Mouse (Mus musculus) spleen, postnatal 10 days (tissue): ENCODE measurements around the gene Ciita.

ENCODE experiments used
- DNase-seq, 2 experiments: peaks; one replicate each; pipeline ENCODE4 v3.0.0; 2021 to 2022; ENCODE audit warnings: low spot score in 2 of 2

Ciita gene

DNA sequence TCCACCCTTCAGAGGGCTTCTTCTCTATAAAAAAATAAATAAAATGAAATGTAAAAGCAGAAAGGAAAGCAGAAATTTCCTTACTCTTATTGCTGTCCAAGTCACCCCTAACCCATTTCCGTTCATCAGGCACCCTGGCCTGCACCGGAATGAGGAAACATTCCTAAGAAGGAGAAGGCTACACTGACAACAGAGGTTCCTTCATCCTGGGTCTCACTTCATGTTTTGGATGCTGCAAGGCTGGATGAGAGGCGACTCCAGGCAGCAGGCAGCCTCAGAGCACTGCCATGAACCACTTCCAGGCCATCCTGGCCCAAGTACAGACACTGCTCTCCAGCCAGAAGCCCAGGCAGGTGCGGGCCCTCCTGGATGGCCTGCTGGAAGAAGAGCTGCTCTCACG, at the start of gene Ciita:
Gene Ciita, plus strand, starts transcription at position 203 of the 400 bp plus-strand sequence.
- DNase-seq = no peak

DNA sequence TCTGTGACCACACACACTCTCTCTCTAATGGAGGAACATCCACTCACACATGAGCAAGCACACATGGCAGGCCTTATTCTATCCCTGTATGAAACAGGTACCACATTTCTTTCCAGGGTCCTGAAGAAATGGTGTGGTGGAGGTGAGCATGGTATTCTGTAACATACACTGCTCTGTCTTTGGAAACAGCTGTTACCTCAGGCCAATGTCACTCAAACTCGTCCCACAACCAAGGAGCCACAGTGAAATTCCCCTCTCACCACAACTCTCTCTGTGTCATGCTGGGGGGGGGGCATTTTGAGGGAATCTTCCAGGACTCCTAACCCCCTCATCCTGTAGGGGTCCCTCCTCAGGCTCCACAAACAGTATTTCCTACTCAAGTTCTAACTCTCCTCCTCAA, 47.9 kb upstream of the Ciita start:
- DNase-seq = no peak

GRCm38 (mm10) chr16:10432387-10432786, 47.5 kb upstream of the Ciita start:
- no peak for DNase-seq

- no peak for DNase-seq
Observed at GRCm38 (mm10) chr16:10433344-10433743, 46.5 kb upstream of the Ciita start.

DNA sequence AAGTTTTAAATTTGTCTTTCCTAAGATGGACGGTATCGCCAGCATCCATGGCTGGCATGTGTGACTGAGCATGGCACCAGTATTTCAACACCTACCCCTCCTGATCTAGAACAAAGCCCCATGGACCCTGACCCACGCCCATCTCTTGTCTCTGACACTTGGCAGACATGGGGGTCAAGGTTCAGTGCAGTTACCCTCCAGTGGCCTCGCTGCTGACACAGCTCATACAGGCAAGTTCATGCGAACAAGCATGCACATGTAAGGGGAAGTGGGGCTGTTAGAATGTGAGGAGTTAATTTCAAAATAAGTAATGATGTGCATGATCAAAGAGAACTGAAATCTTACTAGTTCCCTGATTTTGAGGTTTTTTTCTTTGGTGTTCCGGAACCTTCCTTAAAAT, 43.7 kb upstream of the Ciita start:
- no peak for DNase-seq

- DNase-seq = no peak
Observed at GRCm38 (mm10) chr16:10438055-10438454, 41.8 kb upstream of the Ciita start.

DNA sequence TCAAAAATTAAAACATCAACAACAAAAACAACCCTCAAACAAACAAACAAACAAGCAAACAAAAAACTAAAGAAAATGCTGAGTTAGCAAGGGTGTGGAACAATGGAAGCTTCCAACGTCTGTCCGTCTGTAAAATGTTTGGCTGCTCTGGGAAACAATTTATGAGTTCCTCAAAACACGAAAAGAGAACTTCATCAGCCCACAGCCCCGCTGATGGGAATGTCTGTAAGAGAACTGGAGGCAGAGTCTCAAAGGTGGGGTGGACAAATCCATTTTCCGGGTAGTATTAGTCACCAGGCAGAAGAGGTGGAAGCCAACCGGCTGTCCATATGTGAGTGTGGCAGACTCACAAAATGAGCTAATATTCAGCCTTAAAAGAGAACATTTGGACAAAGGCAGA, 38.5 kb upstream of the Ciita start:
- no peak for DNase-seq

- no peak for DNase-seq
Observed at GRCm38 (mm10) chr16:10441761-10442160, 38.1 kb upstream of the Ciita start.

- no peak for DNase-seq
Observed at GRCm38 (mm10) chr16:10443723-10444122, 36.1 kb upstream of the Ciita start.

GRCm38 (mm10) chr16:10446573-10447263, 33.1 kb upstream of the Ciita start:
- DNase-seq = no peak

- DNase-seq = no peak
Observed at GRCm38 (mm10) chr16:10447264-10447594, 32.6 kb upstream of the Ciita start, which contains the start of gene Tvp23a. Tvp23a (minus strand) TSS chr16:10447362.

- DNase-seq = no peak
Observed at GRCm38 (mm10) chr16:10447781-10448180, 32.1 kb upstream of the Ciita start.

DNA sequence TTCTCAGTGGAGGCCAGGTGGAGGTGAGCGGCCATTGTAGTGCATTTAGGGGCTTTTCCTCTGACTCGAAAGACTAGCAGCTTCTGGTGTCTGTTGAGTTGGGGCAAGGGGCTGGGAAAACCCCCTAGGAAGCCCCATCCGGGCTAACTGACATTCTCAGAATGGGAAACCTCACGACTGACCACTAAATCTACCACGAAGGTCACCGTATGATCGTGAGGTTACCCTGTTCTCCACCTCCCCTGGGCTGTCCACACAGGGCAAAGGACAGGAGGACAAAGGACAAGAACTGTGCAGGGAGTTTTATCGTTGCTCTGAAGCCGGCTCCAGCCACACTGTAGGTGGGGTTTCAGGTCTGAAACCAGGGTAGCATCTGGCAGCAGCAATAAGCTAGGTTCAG, 30.9 kb upstream of the Ciita start:
- no peak for DNase-seq

DNA sequence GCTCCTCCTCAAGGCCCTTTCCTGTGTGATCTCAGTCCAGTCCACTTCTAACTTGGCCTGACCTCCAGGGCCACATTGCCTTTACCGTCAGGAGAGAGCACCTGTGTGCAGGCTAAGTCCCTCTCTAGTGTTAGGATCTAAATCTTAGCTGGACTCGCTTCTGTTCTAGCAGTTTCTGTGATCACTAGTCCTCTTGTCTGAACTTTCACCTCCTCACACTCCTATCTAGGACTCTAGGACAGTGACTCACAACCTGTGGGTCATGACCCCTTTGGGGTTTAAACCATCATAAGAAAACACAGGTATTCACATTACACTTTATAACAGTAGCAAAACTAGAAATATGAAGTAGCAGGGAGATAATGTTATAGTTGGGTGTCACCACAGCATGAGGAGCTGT, 28.0 kb upstream of the Ciita start:
- DNase-seq = no peak

DNA sequence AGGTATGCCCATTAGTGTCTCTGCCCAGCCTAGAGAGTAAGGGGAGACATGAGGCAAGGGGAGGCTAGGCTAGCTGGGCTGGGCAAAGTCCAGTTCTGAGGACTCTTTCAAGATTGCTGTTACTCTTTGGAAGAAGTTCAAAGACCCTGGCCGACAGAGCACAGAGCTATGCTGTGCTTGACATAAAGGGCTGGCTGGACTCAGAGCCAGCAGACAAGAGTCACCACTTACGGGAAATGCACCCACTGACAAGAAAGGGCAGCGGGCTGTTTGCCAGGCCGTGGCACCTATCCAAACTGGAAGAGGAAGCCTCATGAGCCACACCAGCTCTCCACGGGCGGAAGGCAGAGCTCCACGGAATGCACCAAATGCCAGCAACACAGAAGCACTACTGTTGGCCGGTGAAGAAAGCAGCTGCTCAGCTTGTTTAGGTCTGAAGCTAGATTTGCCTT, 27.4 kb upstream of the Ciita start:
- DNase-seq = peak in 1 of 2 experiments; percentile 54

DNA sequence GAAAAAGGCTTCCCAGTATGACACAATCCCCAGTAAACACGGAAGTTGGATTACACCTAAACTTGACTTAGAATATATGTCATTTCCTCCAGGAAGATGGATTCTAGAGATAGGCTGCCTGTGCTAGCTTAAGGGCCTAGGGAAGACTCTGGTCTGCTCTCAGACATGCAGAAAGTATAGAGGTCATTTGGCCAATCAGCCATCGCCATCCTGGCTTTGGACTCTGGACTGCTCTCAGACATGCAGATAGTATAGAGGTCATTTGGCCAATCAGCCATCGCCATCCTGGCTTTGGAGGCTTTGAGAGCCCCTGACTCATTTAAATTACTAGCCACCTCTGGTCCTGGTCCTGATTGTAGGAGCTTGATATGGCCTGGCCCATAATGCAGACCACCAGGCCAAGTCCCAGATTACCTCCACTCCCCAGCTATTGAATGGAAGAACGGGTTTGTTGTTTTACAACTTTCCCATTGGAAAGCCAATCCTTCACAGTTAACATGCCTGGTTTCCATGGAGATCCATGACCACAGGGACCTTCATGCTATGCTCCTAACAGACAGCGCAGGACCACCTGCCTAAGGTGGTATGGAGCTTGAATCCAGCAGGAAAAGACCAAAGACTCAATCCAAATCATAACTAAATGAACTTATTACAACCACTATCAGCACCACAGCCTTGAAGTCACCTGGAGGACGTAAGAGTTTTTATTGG, 25.8 kb upstream of the Ciita start:
- no peak for DNase-seq

GRCm38 (mm10) chr16:10454583-10454974, 25.3 kb upstream of the Ciita start:
- no peak for DNase-seq

DNA sequence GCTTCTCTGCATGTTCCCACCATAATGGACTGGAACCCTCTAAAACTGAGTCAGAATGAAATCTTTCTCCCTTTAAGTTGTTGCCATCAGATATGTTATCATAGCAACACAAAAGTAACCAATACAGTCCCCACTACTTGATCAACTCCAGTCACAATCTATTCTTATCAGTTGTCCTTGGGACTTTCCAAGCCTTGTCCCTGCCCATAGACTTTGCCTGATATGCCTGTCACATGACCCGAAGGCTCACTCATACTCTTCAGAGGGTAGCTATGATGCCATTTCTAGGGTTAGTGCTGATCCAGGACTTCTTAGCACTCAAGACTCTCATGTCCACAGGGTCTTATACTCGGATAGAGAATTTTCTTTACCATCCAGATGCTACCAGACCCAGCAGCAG, 19.7 kb upstream of the Ciita start:
- no peak for DNase-seq

DNA sequence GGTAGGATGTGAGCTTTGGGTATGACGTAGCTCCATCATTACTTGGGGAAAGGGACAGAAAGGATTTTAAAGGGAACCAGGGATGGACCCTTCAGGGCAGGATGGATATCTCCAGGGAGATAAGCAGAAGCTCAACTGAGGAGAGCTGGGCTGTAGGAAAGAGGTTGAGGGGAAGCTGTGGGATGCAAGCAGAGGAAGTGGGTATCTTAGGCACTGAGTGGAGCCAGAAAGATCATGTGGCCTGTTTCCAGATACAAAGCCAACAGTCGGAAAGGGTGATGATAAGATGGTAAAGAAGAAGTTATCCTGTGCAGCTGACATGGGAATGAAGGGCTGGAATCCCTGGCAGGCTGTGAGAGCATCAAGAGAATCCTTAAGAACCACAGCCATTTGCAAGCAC, 18.7 kb upstream of the Ciita start:
- DNase-seq = no peak

DNA sequence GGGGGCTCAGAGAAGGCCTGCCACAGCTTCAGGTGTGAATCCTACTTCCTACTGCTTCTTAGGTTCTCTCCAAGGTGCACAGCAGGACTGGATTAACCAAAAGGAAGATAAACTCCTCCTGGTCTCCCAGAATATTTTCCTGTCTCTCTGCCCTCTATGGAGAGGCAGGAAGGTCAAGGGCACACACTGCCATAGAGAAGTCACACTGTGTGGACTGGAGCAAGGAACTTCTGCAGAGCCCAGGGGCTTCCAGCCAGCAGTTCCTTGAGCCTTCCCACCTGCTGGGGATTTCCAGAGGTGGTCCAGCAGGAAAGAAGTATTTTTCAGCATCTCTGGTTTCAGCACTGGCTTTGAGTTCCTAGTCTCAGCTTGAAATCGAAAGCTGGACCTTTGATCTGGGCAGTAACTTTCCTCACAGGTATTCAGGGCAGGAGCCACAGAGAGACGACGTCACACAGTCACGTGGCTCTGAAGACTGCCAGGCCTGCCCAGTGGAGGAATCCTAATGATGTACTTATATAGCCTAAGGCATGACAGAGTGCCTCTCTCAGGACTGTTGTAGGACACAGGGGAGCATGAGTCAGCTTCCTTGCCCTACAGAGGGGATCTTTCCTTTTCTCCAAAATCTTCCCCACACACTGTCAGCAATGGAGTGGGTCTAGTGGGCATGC, 14.7 kb upstream of the Ciita start:
- DNase-seq = no peak

GRCm38 (mm10) chr16:10467391-10468107, 12.3 kb upstream of the Ciita start:
- no peak for DNase-seq

DNA sequence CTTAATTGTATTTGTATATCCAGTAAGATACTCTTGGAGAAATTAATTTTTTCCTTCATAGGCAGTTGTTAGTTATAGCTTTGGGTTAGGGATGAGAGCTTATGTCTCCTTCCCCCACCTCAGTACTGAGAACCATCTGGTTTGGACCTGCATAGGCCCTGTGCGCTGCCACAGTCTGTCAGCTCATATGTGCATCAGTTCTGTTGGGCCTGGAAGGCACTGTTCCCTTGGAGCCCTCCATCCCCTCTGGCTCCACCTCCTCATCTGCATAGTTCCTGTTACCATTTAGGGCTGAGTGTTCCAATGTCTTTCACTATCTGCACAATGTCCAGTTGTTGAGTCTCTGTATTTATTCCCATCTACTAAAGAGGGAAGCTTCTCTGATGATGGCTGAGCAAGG, 11.7 kb upstream of the Ciita start:
- no peak for DNase-seq
